Mouse (Mus musculus) activated CD4-positive, CD25-positive, alpha-beta regulatory T cell, adult 4 months (primary cell): ENCODE results near the gene Spaca7. TPM values are rescaled to one million over a fixed set of nuclear protein-coding genes. Genes with fewer than 3 reads are reported as not detected.
"Not testable (repeated sequence)": the region's sequence is repeated elsewhere in the genome, so short reads cannot be mapped to it uniquely, and the experiment has no call there.

ENCODE experiments used
- ATAC-seq: one replicate; pipeline ENCODE4 v1.8.0; 2017
- polyA plus RNA-seq, 2 experiments: library from polyadenylated mRNA; unstranded; fragments of 100-300 nt; shearing (Covaris generic); gene quantifications; one replicate each; pipeline ENCODE4 v1.2.1; 2017

Gene Spaca7
- not detected for polyA plus RNA-seq

DNA sequence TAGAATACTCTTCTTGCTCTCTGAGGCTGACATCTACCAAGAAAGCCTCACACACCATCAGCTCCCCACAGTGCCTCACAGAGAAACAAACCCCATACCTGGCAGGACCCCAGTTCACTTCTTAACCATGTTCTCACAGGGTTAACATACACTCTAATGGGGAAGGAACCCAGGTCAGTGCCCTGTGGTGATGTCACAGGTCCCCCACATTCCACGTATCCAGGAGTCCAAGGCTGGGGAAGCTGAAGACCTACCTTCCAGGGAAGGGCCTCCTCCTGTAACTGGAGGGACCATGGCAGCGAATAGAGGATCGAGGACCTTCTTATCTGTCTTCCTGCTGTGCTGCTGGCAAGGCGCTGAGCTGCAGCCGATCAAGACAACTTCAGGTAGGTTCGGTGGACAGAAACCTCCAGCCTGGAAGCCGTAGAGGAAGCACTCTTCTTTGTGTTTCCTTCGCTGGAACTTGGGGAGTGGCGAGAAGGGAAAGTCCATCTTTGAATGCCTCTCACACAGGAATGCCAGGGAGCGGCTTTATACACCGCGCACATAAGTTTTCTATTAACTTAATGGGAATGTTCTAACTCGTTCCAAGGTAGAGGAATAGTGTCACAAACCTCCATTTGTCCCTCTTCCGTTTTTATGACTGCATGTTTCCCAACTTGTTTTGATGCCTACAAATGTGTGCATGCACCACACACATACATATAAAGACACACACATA lies at the start of gene Spaca7:
Gene Spaca7, plus strand, starts transcription at position 216 of the 721 bp plus-strand sequence.
- no peak for ATAC-seq

DNA sequence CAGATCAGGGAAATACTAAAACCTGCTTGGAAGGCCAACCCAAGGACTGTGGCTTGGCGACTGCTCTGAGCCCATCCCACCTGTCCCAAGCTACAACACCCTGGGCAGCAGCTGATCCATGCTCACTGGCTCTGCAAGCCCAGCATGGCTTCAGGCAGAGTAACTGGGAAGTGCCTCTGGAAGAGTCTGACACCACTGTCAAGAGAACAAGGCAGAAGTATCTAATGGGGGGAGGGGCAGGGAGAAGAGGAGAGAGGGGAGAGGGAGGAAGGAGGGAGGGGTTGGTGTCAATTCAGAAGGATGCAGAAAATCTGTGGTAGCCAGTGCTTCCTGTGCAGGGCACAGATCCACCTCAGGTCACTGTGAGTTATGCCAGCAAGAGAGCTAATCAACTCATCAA lies 48.5 kb upstream of the Spaca7 start:
- ATAC-seq: no peak

DNA sequence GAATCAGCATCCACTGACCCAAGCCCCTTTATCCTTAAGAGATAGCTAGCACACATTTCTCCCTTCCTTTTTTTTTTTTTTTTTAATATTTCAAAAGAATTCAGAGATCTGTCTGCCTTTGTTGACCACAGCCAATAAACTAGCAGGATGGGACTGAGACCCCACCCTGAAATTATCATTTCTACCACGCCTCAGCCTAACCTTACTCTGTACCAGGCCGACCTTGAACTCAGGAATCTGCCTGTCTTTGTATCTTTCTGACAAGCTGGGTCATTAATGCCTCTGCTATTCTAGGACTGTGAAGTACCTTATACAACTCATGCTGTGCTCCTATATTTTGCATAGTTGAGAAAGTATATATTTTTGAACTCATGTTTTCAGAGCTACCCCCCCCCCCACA lies 44.2 kb upstream of the Spaca7 start:
- ATAC-seq: no peak

DNA sequence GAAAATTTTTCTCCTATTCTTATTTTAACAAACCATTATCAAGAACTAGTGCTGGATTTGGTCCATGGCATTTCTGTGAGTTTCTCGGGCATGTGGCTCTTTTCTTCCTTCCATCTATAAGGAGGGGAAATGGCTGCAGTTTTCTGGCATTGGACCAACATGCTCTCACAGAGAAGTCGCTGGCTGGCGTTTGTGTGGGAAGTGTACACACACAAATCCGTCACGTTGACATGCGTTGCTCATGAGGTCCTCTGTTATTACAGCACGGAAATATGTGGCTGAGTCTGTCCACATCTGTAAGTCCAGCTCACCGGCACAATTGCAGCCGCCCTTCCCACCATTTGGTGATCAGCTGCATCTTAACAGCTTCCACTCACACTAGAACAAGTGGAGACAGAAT lies 37.2 kb upstream of the Spaca7 start:
- no peak for ATAC-seq

DNA sequence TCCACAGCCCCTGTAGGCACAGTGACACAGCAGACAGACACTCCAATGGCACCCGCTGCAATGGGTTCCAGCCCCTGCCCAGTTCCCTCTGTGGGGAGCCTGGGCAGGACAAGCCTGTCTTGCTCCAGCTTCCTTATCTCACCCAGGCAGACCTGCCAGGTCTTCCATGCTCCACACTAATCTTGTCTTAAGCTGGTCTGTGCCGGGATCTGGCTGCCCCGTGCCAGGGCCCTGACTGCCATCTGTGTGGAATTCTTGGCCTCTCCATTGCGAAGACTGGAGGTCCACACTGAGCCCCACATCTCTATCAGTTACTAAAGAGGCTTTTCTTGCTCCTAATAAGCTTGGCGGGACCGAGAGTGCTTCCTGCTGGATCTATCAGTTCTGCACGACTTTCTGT lies 36.5 kb upstream of the Spaca7 start:
- no peak for ATAC-seq

DNA sequence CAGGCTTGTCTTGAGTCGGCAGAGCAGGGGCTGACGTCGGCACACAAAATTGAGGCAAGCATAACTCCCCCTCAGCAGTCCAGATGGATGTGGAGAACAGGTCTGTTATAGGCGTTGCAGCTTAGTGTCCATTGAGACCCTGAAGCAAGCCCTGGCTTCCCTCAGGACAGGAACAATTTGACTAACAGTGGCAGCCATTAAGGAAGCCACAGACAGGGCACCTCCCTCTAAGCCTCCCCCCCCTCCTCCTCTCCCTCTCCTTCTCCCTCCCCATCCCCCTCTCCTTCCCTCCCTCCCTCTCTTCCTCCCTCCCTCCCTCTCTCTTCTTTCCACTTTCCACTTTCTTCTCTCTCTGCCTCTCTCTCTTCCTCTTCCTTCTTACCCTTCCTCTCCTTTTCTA lies 27.6 kb upstream of the Spaca7 start:
- ATAC-seq: no peak

DNA sequence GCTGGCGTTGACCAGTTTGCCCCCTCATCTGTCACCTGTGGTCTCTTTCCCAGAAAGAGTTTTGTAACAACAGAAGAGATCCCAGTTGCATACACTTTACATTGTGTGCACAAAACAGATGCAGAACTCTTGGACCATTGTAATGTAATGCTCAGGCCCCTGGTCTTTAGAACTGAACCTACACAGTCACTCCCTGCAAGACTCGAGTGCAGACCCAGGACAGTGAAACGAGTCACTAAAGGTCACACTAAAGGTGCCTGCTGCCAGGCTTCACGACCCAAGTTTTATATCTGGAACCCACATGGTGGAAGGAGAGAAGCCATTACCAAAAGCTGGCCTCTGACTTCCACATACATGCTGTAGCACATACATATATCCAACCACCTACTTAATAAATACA lies 27.2 kb upstream of the Spaca7 start:
- no peak for ATAC-seq

DNA sequence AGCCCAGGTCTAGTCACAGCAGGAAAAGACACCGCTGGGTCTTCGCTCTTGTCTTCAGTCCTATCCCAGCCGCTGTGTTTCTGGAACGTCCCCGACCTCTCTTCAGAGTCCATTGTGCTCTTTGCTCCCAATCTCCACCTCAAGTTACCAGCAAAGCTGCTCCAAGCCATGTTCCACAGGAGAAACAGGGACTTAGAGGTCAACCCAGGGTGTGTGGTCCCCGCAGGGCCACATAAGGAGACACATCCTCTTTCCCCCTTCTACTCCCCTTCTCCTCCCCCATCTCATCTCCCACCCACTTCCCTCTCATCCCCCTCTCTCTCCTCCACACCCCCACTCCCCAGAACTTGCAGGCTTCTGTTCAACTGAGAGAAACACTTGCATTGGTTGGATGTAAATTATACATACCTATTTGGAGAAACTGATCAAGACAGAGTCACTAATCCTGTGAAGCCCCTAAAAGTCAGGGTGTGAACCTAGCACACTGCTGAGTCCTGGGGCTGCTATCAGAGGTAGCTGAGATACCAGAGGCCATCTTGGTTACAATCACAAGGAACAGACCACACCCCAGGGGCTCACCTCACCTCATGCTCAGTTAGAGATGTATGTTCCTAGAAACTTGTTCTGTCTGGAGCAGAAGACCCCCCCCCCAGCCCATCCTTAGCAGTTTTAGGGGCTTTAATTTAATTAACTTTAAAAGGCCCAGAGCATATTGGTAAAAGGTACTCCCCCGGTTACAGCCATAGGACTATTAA lies 25.2 kb upstream of the Spaca7 start:
- no peak for ATAC-seq

DNA sequence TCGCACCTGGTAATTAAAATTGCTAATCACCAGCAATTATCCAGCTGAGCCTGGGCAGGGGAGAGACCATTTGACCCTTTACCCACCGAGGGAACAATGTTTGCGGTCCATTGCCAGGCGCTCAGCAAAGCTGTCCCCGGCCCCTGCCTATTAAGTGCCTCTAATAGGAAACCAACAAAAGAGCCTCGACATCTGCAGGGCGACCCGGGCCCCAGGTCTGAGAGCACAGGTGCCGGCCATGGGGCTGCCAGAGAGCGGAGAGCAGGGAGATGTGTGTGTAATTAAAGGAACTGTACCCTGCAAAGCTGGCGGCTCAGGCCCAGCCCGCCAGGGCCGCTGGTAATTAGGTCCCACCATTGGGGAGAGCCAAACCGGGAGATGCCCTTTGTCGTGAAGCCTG lies 24.6 kb upstream of the Spaca7 start:
- no peak for ATAC-seq

DNA sequence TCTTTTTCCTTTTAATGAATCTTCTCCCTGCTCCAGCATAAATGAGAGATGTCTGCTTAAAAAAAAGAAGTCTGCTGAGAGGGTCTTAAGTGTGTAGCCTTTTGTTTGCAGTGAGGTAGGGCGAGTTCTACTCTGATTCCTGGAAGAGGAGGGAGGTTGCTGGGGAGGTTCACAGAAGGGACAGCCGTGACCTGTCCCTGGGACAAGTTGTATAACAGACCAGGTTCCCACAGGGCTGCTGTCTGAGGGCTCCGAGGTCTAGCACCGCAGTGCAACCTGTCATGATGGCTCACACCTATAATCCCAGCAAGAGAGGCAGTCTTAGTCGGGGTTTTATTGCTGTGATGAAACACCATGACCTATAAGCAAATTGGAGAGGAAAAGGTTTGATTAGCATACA lies 24.1 kb upstream of the Spaca7 start:
- ATAC-seq: no peak

DNA sequence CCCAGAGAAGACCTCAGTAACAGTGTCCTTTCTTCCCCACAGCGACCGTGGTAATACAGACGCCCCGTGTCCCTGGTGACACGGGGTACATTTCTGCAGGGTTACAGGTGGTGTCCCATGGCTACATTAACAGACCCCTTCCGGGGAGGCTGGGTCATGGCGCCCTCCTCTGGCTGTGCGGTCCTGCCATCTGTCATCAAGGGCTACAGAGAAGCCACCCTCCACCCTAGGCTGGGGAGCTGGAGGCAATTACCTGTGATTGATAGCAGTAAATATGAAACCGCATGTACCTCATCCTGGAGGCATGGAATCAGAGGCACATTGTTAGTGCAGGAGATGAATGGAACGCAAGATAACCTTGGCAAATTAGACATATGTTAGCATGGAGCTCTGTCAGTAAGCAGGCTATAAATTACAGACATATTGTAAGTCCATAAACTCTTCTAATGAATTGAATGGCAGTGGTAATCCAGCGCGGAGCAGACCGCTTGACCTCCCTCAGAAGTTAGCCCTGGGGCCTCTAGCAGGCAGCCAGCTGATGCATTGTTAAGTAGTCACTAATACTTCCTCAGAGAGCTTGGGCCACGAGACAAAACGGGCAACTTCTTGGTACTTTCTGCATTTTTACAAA lies 17.2 kb upstream of the Spaca7 start:
- ATAC-seq: no peak

DNA sequence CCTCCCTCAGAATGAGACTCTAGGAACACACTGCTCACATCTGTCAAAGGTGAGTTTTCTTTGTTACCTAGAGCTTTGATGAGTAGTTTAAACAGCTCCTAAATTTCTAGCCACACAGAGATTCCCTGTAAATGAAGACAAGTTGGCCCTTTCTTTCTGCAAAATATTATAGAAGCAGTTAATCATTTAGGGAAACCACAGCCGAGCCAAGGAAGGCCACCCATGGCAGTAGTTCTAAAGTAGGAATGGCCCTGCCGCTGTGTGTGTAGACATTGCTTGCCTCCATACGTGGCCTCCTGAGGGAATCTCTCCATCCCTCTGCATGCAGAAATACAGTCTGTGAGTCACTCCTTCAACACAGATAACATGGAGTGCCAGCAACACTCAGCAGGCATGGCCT lies 14.0 kb upstream of the Spaca7 start:
- ATAC-seq: no peak

DNA sequence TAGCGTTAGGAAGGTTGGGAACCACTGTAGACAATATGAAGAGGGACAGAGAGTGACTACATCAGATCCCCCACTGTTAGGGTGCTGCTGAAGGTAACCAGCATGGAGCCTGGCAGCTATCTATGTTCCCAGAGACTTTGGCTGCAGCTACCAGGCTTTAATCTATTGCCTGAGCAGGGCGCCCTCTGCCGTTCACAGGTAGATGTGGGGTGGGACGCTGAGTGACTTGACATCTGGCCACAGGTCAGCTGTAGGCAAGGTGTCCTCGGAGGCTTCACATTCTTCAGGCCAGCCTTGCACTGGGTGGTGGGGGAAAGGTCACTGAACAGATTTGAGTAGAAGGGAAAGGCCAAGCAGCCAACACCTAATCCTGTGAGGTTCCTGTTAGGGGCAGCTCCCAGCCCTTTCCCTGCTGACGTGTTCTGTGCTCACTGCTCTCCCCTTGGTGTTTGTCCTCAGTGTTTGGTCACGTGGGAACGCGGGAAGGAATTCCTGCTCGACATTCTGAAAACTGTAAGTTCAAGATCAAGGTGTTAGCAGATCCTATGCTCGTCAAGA lies 11.3 kb upstream of the Spaca7 start:
- no peak for ATAC-seq

DNA sequence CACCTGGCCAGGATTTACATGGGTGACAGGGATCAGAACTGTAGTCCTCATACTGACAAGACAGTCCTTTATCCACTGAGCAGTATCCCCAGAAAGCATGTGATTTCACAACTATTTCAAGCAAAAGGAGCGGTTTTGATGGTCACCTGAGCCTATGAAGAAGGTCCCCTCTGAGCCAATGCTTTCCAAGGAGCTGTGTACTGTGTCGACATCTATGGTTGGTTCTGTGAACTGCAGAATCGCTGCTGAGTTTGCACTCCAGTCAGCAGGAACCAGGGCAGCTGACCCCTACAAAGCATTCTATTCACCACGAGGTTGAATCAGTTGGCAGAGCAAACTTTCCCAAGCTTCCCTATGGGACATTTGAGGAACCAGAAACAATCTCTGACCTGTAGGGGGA lies 8.5 kb upstream of the Spaca7 start:
- ATAC-seq: no peak

DNA sequence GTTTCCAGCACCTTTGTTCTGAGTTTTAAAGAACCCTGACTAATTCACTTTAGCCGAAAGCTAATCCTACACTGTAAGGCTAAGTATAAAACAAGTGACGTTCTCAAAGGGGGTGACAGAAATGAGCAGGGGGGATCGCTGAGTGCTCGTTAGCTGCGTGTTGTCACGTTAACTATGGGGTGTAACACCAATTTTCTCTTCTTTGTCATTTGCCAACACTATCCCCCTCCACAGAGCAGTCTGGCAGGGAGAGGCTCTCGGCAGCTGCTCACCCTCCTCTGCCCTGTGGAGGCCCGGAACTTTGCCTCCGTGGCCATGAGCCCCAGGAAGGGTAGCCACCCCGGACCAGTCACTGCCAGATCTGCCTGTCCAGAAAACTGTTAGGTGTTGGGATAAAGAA lies 7.3 kb upstream of the Spaca7 start:
- ATAC-seq: no peak

DNA sequence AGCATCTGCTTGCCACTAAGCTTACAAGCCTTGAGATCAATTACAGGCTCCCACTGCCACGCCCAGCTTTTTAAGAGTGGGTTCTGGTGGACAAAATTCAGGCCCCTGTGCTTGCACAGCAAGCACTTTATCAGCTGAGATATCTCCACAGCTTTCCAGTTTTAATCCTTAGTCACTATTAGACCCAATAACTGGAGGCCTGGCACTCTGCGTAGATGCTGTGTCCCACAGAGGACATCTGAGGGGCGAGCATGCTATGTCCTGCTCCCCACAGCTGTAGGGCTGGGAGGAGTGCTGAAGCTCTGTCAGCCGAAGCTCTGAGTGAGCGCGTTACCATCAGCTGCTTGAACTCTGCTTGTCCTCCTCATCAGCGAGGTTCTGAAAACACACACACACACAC lies 6.3 kb upstream of the Spaca7 start:
- no peak for ATAC-seq

DNA sequence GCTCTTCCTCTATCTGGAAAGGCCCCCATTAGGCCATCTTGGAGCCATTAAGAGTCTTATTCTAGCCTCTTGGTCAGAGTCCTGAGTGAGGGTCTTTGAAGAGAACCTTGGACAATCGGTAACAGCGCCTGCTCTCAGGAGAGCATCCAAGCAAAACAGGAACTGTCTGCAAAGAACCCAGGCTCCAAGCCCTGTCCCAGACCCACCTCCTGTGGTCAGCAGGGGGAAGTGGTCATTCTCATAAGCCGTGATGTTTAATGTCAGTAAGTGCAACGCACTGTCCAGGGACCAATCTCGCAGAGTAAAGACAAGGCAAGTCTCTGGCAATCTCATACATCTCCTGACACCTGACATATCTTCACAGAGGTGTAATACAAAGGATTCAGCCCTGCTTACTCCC lies 3.2 kb downstream of the Spaca7 start:
- ATAC-seq: no peak

DNA sequence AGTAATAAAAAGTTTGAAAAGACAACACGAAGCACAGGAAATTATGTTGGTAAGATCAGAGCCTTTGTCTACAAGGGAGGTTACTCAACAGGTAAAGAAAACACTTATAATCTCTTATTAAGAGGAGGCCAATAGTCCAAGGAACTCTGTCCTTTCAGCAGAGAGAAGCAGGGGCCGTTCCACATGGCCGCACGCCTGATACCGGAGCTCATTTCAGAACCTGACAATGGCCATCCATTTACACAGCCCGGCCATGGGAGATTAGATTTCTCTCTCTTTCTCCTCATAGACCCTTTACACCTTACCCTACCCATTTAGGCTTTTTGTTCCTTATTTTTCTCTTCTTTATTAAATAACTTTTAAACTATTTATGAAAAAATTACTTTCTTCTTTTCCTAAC lies 3.9 kb downstream of the Spaca7 start:
- ATAC-seq: no peak

DNA sequence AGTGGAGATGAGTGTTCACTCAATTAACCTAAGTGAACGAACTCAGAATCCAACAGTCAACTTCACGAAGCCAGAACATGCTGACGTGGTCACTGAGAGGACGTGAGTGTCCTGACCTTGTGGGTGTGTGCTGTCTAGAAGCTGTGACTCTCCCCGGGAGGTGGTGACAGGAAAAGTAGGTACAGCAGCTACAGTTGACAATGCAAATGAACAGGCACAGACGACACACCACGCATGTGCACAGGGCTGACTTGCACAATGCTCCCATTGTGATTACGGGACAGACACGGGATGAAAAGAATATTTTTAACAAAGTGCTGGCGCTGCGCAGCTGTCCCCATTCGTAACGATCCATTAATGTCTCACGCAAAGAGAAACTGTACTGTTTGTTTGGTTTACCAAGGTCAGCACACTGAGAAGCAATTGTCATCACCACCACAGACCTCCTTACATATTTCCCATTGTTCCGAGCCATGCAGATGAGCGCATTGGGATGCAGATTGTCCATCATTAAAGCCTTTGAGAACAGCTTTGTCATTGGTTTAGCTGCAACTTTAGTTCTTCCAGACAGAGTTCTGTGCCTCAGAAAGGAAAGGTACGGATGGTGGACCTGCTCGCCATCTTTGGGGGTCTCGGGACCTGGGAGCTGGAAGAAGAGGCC lies 6.6 kb downstream of the Spaca7 start:
- ATAC-seq: not testable (repeated sequence)

DNA sequence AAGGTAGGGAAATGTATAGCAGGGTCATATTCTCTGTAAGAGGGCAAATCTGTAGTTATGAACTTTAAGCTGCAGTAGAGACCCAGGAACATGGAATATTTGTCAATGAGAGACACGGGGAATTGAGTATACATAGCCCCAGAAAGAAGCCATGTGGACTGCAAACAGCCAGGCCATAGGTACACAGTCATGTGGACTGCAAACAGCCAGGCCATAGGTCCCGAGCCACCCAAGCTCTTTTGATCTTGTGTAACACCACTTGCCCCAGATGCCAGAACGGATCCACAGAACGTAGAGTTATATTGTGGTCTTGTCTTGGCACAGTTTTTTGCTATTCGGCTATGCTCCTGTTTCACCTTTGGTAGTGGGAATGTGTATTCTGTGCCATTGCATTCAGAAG lies 11.0 kb downstream of the Spaca7 start:
- no peak for ATAC-seq

DNA sequence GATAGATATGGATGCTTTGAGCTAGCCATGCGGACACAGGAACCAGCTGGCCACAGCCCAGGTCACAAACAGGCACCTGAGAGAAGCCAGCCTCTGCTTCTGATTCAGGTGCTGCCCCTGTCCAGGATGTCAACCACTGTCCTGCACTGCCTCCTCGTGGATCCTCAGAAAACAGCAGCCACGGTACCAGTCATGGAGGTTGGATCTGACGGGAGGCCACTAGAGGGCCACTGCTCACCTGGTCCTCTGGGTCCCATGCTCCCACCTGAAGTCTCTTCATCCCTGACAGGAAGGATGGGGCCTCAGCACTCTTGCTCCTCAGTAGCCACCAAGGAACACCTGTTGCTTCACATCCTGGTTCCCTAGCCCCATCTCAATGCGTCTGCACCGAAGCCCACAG lies 34.4 kb downstream of the Spaca7 start:
- ATAC-seq: peak; percentile 88

DNA sequence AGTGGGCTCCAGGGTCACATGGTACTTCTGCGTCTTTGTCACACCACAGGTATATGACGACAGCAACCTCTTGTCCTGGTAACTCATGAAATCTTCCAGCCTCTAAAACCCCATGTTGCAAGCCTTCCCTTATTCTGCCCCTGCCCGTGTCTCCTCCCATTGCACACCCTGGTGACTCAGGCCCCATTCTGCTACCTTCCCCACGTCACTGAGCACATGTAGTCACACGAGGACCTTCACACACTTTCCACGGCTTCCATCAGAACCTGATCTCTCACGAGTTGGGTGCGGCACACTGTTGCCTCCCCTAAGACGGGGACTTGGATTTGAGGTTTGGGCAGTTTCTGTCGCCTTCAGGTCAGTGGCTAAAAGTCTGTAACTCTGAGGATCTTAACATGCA lies 36.0 kb downstream of the Spaca7 start:
- ATAC-seq: no peak
